26 mouse cellular contexts compared by ENCODE assay signal in the genomic region with DNA sequence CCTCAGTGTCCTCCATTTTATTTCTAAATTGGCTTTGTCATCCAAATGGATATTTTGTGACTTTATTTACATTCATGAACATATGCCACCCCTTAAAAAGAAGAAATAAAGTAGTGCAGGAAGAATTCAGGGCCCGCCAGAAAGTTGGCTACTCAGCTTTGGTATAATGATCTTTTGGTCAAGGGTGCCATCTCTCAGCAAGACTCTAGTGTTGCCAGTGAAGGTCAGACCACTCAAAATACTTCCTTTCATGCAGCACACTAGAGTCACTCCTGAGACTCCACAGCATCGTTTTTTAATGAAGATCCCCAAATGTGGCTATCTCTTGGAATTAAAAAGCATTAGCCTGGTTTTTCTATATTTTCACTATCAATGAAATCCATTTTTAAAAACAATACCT. TPM values are rescaled to one million over a fixed set of nuclear protein-coding genes. Genes with fewer than 3 reads are reported as not detected.
DNase-seq lines count a peak whose midpoint lies in the region; ATAC-seq and TF ChIP-seq lines count a peak whose summit lies in the region.
"Had no signal": no experiment of that assay in that cellular context is flagged by ENCODE, and none has a peak within 500 bp of the region (broad histone marks: within the 10 kb centered on the region; RNA-seq: fewer than 3 reads in every experiment).

No protein-coding gene starts in this region.

- peak; percentile 64 for ATAC-seq in heart, postnatal 0 days (ENCODE audit: insufficient read depth, low read depth)
- no peak for ATAC-seq in midbrain, postnatal 0 days (ENCODE audit: low FRiP score)
- ATAC-seq in megakaryocyte-erythroid progenitor cell, adult 5-6 weeks (replicated peaks; ENCODE audit: low FRiP score, low TSS enrichment, poor library complexity, severe bottlenecking) = no peak
- ATAC-seq: forebrain, postnatal 0 days; intestine, embryonic 15.5 days had no signal

- H3K4me2 ChIP-seq in heart, postnatal 0 days (ENCODE audit: low read depth, low read length) = no peak overlapping the region
- no peak overlapping the region for H3K4me2 ChIP-seq in midbrain, postnatal 0 days (ENCODE audit: low read depth, low read length, poor library complexity, severe bottlenecking)
- H3K4me2 ChIP-seq: embryonic facial prominence, embryonic 12.5 days; embryonic facial prominence, embryonic 15.5 days; heart, embryonic 12.5 days; heart, embryonic 15.5 days; hindbrain, embryonic 14.5 days; intestine, embryonic 15.5 days had no signal

- no peak overlapping the region for H3K4me3 ChIP-seq in heart, postnatal 0 days (ENCODE audit: low read depth, low read length)
- H3K4me3 ChIP-seq in midbrain, postnatal 0 days (ENCODE audit: low read depth, low read length) = no peak overlapping the region
- no peak overlapping the region for H3K4me3 ChIP-seq in midbrain, embryonic 10.5 days
- H3K4me3 ChIP-seq: embryonic facial prominence, embryonic 12.5 days; embryonic facial prominence, embryonic 15.5 days; gastrocnemius, adult 2 months; heart, embryonic 12.5 days; heart, embryonic 15.5 days; hindbrain, embryonic 10.5 days; intestine, embryonic 15.5 days had no signal

- H3K9me3 ChIP-seq in heart, postnatal 0 days (replicated peaks; ENCODE audit: control insufficient read depth, low read length) = no peaks in the 10 kb centered on the region
- H3K9me3 ChIP-seq in midbrain, postnatal 0 days (ENCODE audit: low read length) = no peaks in the 10 kb centered on the region
- no peaks in the 10 kb centered on the region for H3K9me3 ChIP-seq in midbrain, embryonic 10.5 days (replicated peaks)
- H3K9me3 ChIP-seq: embryonic facial prominence, embryonic 12.5 days; embryonic facial prominence, embryonic 15.5 days; G1E; heart, embryonic 12.5 days; heart, embryonic 15.5 days; hindbrain, embryonic 10.5 days; intestine, embryonic 15.5 days had no signal

- no peaks in the 10 kb centered on the region for H3K27me3 ChIP-seq in heart, postnatal 0 days (ENCODE audit: control insufficient read depth, insufficient read depth, low read length)
- H3K27me3 ChIP-seq in midbrain, postnatal 0 days (ENCODE audit: insufficient read depth, low read length) = no peaks in the 10 kb centered on the region
- no peaks in the 10 kb centered on the region for H3K27me3 ChIP-seq in midbrain, embryonic 10.5 days (ENCODE audit: low read depth, poor library complexity, severe bottlenecking)
- H3K27me3 ChIP-seq: embryonic facial prominence, embryonic 12.5 days; embryonic facial prominence, embryonic 15.5 days; heart, embryonic 12.5 days; heart, embryonic 15.5 days; intestine, embryonic 15.5 days had no signal

- peaks cover 17% of the 10 kb centered on the region; the same call in 1 of the 2 replicates for H3K4me1 ChIP-seq in heart, postnatal 0 days (ENCODE audit: control insufficient read depth, insufficient read depth)
- no peaks in the 10 kb centered on the region for H3K4me1 ChIP-seq in midbrain, postnatal 0 days (ENCODE audit: insufficient read depth, low read length)
- peaks cover 26% of the 10 kb centered on the region for H3K4me1 ChIP-seq in midbrain, embryonic 10.5 days
- H3K4me1 ChIP-seq: embryonic facial prominence, embryonic 15.5 days; hindbrain, embryonic 10.5 days; intestine, embryonic 15.5 days had no signal

- 27% methylated on average over 2 of the region's 2 CpGs for WGBS in heart, postnatal 0 days
- 51% methylated on average over 2 of the region's 2 CpGs for WGBS in midbrain, postnatal 0 days
- 51% methylated on average over 2 of the region's 2 CpGs for WGBS in midbrain, embryonic 10.5 days

- H3K36me3 ChIP-seq in heart, postnatal 0 days (replicated peaks; ENCODE audit: control insufficient read depth, insufficient read depth, low read length) = no peaks in the 10 kb centered on the region
- no peaks in the 10 kb centered on the region for H3K36me3 ChIP-seq in midbrain, postnatal 0 days (ENCODE audit: insufficient read depth, low read length)
- no peaks in the 10 kb centered on the region for H3K36me3 ChIP-seq in midbrain, embryonic 10.5 days
- H3K36me3 ChIP-seq: embryonic facial prominence, embryonic 12.5 days; embryonic facial prominence, embryonic 15.5 days; G1E; heart, embryonic 12.5 days; heart, embryonic 15.5 days; hindbrain, embryonic 10.5 days; intestine, embryonic 15.5 days had no signal

- H3K9ac ChIP-seq in heart, postnatal 0 days (replicated peaks; ENCODE audit: low read depth, low read length) = no peak overlapping the region
- no peak overlapping the region for H3K9ac ChIP-seq in midbrain, postnatal 0 days (replicated peaks; ENCODE audit: low read length, poor library complexity, severe bottlenecking)
- H3K9ac ChIP-seq: embryonic facial prominence, embryonic 12.5 days; embryonic facial prominence, embryonic 15.5 days; forebrain, postnatal 0 days; heart, embryonic 12.5 days; heart, embryonic 15.5 days; hindbrain, embryonic 14.5 days; intestine, embryonic 15.5 days had no signal

- no peak overlapping the region for H3K27ac ChIP-seq in heart, postnatal 0 days (ENCODE audit: low read depth)
- no peak overlapping the region for H3K27ac ChIP-seq in midbrain, postnatal 0 days (ENCODE audit: low read depth, low read length)
- H3K27ac ChIP-seq in midbrain, embryonic 10.5 days (replicated peaks) = no peak overlapping the region
- H3K27ac ChIP-seq: embryonic facial prominence, embryonic 12.5 days; embryonic facial prominence, embryonic 15.5 days; gastrocnemius, adult 2 months; hindbrain, embryonic 10.5 days; hindbrain, embryonic 14.5 days; intestine, embryonic 15.5 days had no signal

- no peak for TF ChIP-seq EP300 in heart, postnatal 0 days (IDR thresholded peaks at IDR 0.05; ENCODE audit: low read depth)

- peak; percentile 66 for DNase-seq in heart, postnatal 0 days (ENCODE audit: low spot score)
- DNase-seq in heart, postnatal 25 days (ENCODE audit: low spot score) = no peak
- peak; percentile 21 for DNase-seq in midbrain, postnatal 0 days (ENCODE audit: low spot score)
- no peak for DNase-seq in midbrain, embryonic 10.5 days (ENCODE audit: low spot score)
- peak; percentile 14 for DNase-seq in Muller cell, postnatal 12 days (ENCODE audit: inconsistent ontology term)
- DNase-seq: adrenal gland, adult 8-10 months; adrenal gland, postnatal 25 days; cerebellum, adult 11-12 months; cerebellum, adult 8-10 months; cerebellum, postnatal 10 days; cerebellum, postnatal 36 days; forebrain, postnatal 0 days; gastrocnemius, adult 2 months; gastrocnemius, postnatal 14 days; heart, adult 11 months; heart, postnatal 36 days; kidney, adult 11 months had no signal

- TF ChIP-seq CTCF in heart, postnatal 0 days (IDR thresholded peaks at IDR 0.05; ENCODE audit: low read depth) = peak; percentile 33
- 0 out of 2 replicates have a peak, but pooled peaks have one; percentile 13 for TF ChIP-seq CTCF in midbrain, postnatal 0 days (IDR thresholded peaks at IDR 0.05)

- intact Hi-C loops in heart, postnatal 25 days (cut with DNase I) = no loop called here

RNA-seq across cellular contexts. Expression of a gene that starts 14.9 kb away (rescaled TPM):
- total RNA-seq in heart, postnatal 0 days (2014; rRNA removed; ENCODE audit: low replicate concordance) = 20.8 and 46.8 TPM in 2 replicates
- 51.8 and 56.9 TPM in 2 replicates for polyA plus RNA-seq in heart, postnatal 0 days (2015; fragmentation: Nextera tagmentation; extraction: Ambion mirVana)
- total RNA-seq in heart, postnatal 25 days (2021) = 1 to 10 TPM; 7.7 to 8.1 TPM
- 31.2 and 45.2 TPM in 2 replicates for total RNA-seq in midbrain, postnatal 0 days (2014; rRNA removed)
- polyA plus RNA-seq in midbrain, postnatal 0 days (2015; fragmentation: Nextera tagmentation; extraction: Ambion mirVana) = 73.7 and 80.8 TPM in 2 replicates
- 78.0 and 86.1 TPM in 2 replicates for polyA plus RNA-seq in midbrain, embryonic 10.5 days (2016; fragmentation: Nextera tagmentation; extraction: Ambion mirVana)
- 48.0 and 82.9 TPM in 2 replicates for total RNA-seq in megakaryocyte-erythroid progenitor cell, adult 5-6 weeks (2014; fragmentation: Nextera tagmentation)
- total RNA-seq in megakaryocyte-erythroid progenitor cell, adult 5-6 weeks (2017) = 60.4 and 101 TPM in 2 replicates

Comparison
In these comparisons a context has a peak if more than half of its experiments do, and no peak if none do; other contexts are left out.
1. DNase-seq: peak in heart, postnatal 0 days (single experiment), midbrain, postnatal 0 days (single experiment) and Muller cell, postnatal 12 days (single experiment); none in heart, postnatal 25 days (single experiment) and midbrain, embryonic 10.5 days (single experiment).